Mouse (Mus musculus) Patski (cell line): ENCODE results near the gene Alkbh3. TPM values are rescaled to one million over a fixed set of nuclear protein-coding genes. Genes with fewer than 3 reads are reported as not detected.

Experiments
- ATAC-seq: fragments of 100-300 bp; one replicate; pipeline ENCODE4 v1.8.0; 2021
- CTCF ChIA-PET: fragments of 350-600 bp; sonication (Branson Sonifier 250); formaldehyde crosslinking; loops from one replicate; lab custom pipeline; 2022; ENCODE audit warnings: inconsistent platforms; lab: Charles Lee
- POLR2A ChIA-PET: fragments of 350-600 bp; sonication (Branson Sonifier 250); formaldehyde crosslinking; loops from one replicate; lab custom pipeline; 2022; ENCODE audit warnings: antibody characterized with exemption, inconsistent platforms; lab: Charles Lee
- DNase-seq: peaks from one replicate; pipeline ENCODE4 v3.0.0-alpha.2; 2011; ENCODE audit warnings: low read depth, low spot score
- H3K27me3 ChIP-seq: fragments of 371-371 bp; one replicate; pipeline ENCODE4 v1.5.1; 2021
- CTCF ChIP-seq: fragments of 100-300 bp; IDR thresholded peaks from one replicate; pipeline ENCODE4 v1.5.1; 2021
- in situ Hi-C: fragments of 300-500 bp; cut with MboI; formaldehyde crosslinking; loops from 3 replicates; pipeline ENCODE4 v1.11.1; 2018; ENCODE audit warnings: low pct_unique_long_range_greater_than_20kb, mixed read lengths
- polyA plus RNA-seq: library from polyadenylated mRNA; unstranded; gene quantifications from one replicate; pipeline ENCODE4 v1.2.3, GENCODE M21; 2021

Gene Alkbh3
- polyA plus RNA-seq, 1 experiment from 2014 or later: 35.1 TPM

DNA sequence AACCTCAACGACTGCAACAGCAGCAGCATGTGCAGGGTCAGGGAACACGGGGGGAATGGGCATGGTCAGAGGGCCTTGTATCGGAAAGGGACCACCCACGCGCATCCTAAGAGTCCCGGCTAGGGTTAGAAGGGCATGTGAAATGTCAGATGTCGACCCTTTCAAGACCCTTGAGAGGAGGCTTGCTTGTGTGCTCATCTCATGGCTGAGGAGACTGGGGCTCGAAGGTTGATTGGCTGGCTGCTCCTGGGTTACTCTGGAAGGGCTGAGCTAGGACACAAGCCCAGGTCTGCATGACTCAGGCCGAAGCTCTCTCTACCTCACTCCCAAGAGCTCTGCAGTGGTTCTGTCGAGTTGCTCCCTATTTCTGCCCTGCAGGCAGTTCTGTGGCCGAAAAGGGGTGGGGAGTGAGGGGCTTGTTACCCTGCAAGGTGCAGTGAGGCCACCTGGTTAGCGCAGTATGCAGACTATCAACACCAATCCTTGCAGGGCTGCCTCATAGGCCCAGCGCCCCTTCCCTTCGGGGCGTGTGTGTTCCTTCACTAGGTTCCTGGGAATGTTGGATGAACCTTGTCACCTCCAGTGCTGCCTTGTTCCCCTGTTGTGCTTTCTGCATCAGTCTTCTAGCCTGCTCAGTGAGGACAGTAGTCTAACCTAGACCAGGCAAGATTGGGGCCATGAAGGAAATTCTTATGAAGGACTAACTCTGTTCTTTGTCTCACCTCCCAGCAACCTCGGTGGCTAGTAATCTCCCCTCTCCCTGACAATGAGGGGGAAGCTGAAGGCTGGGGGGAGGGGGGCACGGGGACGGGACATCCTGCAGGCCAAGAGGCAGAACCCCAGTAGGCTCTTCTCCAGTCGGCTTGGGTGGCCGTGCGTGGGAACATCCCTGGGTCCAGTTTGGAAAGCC, 34.8 kb downstream of the Alkbh3 start:
- DNase-seq (no peak), ATAC-seq (no peak)
- ChIA-PET CTCF (interaction anchor here (1.0 kb wide), 1 partner anchor 14 kb away, joined by 3 read pairs; no protein-coding TSS in a partner anchor), POLR2A (interaction anchor here (0.6 kb wide), 2 partner anchors 25 to 113 kb away, joined by 3 to 4 read pairs; no protein-coding TSS in a partner anchor)
- in situ Hi-C loops: no loop called here
- no peak for TF ChIP-seq CTCF
- H3K27me3 ChIP-seq: no peaks in the 10 kb centered on the region

- ChIA-PET CTCF (interaction anchor here (1.0 kb wide), 1 partner anchor 15 kb away, joined by 3 read pairs; no protein-coding TSS in a partner anchor), POLR2A (interaction anchor here (0.6 kb wide), 1 partner anchor 112 kb away, joined by 3 read pairs; no protein-coding TSS in a partner anchor)
- DNase-seq (no peak), ATAC-seq (no peak)
- TF ChIP-seq CTCF: no peak
- in situ Hi-C loops: no loop called here
- no peaks in the 10 kb centered on the region for H3K27me3 ChIP-seq
Observed at GRCm38 (mm10) chr2:93975041-93975440, 35.6 kb downstream of the Alkbh3 start.

- in situ Hi-C loops: no loop called here
- DNase-seq: no peak
- ChIA-PET CTCF (no interaction called here), POLR2A (no interaction called here)
- no peak for ATAC-seq
- TF ChIP-seq CTCF: no peak
- no peaks in the 10 kb centered on the region for H3K27me3 ChIP-seq
Observed at GRCm38 (mm10) chr2:93971647-93972046, 39.0 kb downstream of the Alkbh3 start.

GRCm38 (mm10) chr2:93964494-93965160, 46.0 kb downstream of the Alkbh3 start:
- in situ Hi-C loops: no loop called here
- DNase-seq: no peak

GRCm38 (mm10) chr2:93963802-93964201, 46.8 kb downstream of the Alkbh3 start:
- DNase-seq (no peak), ATAC-seq (no peak)
- no peaks in the 10 kb centered on the region for H3K27me3 ChIP-seq
- in situ Hi-C loops: no loop called here
- ChIA-PET POLR2A (no interaction called here), CTCF (no interaction called here)
- no peak for TF ChIP-seq CTCF

More at GRCm38 (mm10) chr2:93964494-93965160, 46.0 kb downstream of the Alkbh3 start:
- ChIA-PET POLR2A (interaction anchor here (0.6 kb wide), 1 partner anchor 209 kb away, joined by 3 read pairs; no protein-coding TSS in a partner anchor), CTCF (no interaction called here)
- TF ChIP-seq CTCF: no peak
- H3K27me3 ChIP-seq: no peaks in the 10 kb centered on the region
- ATAC-seq: no peak

GRCm38 (mm10) chr2:93961716-93962115, 48.9 kb downstream of the Alkbh3 start:
- ATAC-seq (no peak), DNase-seq (no peak)
- ChIA-PET POLR2A (no interaction called here), CTCF (no interaction called here)
- peaks cover 4% of the 10 kb centered on the region for H3K27me3 ChIP-seq
- TF ChIP-seq CTCF: no peak
- in situ Hi-C loops: no loop called here

- ChIA-PET POLR2A (no interaction called here), CTCF (no interaction called here)
- no peak for TF ChIP-seq CTCF
- peaks cover 20% of the 10 kb centered on the region for H3K27me3 ChIP-seq
- in situ Hi-C loops: no loop called here
- no peak for DNase-seq
- no peak for ATAC-seq
Observed at GRCm38 (mm10) chr2:93959346-93959745, 51.3 kb downstream of the Alkbh3 start.

DNA sequence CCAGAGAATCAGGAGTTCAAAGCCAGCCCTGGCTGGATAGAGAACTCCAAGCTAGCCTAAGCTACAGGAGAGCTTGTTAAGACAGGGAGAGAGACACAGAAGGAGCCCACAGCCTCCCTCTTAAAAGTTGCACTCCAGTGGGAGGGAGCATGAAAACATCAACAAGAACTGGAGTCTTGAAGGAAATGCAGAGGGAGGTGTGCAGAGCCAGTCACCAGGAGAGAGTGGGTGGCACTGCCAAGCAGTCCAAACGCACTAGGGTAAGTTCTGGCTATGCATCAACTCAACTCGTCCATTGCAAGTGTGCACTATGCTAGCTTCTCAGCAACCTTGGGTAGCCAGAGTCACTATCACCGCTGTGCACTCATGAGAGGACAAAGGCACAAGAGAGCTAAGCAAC, 52.4 kb downstream of the Alkbh3 start:
- ChIA-PET CTCF (no interaction called here), POLR2A (no interaction called here)
- no peak for TF ChIP-seq CTCF
- DNase-seq: no peak
- in situ Hi-C loops: no loop called here
- ATAC-seq: no peak
- H3K27me3 ChIP-seq: peaks cover 22% of the 10 kb centered on the region

GRCm38 (mm10) chr2:93957785-93958175, 52.8 kb downstream of the Alkbh3 start:
- DNase-seq: no peak
- H3K27me3 ChIP-seq: peaks cover 22% of the 10 kb centered on the region
- POLR2A ChIA-PET: interaction anchor here (0.6 kb wide), 1 partner anchor 60 kb away, joined by 3 read pairs; no protein-coding TSS in a partner anchor

GRCm38 (mm10) chr2:93956908-93957784, 53.5 kb downstream of the Alkbh3 start, which contains the start of gene Gm13889:
Gene Gm13889, minus strand, starts transcription at chr2:93957201.
- DNase-seq: no peak
- ChIA-PET POLR2A (interaction anchor here (0.6 kb wide), 1 partner anchor 61 kb away, joined by 3 read pairs; no protein-coding TSS in a partner anchor), CTCF (no interaction called here)
- TF ChIP-seq CTCF: no peak
- no peak for ATAC-seq
- in situ Hi-C loops: no loop called here
- H3K27me3 ChIP-seq: peaks cover 22% of the 10 kb centered on the region

More at GRCm38 (mm10) chr2:93957785-93958175, 52.8 kb downstream of the Alkbh3 start:
- ATAC-seq: no peak
- in situ Hi-C loops: no loop called here
- CTCF ChIA-PET: no interaction called here
- TF ChIP-seq CTCF: no peak
